Mouse (Mus musculus) adrenal gland, postnatal 4 days (tissue): ENCODE results near the gene Wiz. TPM values are rescaled to one million over a fixed set of nuclear protein-coding genes. Genes with fewer than 3 reads are reported as not detected.

Experiments
- microRNA-seq: library from miRNA; unstranded; fragments of <30 nt; microRNA quantifications from one replicate; pipeline ENCODE4 v1.2.0, GENCODE M21; 2021
- total RNA-seq, 2 experiments: library from RNA; stranded (reverse); gene quantifications; 2 replicates each; pipeline ENCODE4 v1.2.3; 2021

The Wiz gene
- total RNA-seq, 2 experiments from 2014 or later: 66.5 to 71.9 TPM

Small RNA genes within 50 kb of the gene (microRNA-seq; reads per million reads assigned to microRNA genes)
- gene Gm22201: not detected

Other genes with a start within 250 kb of the Wiz start
- gene Notch3, start 222.6 kb downstream of the Wiz start, total RNA-seq: 10 to 100 TPM; 24.4 to 26.7 TPM
- under 1 TPM in 1 of 2 experiments, not detected in 1; 0.28 TPM for gene Ephx3, start 199.9 kb downstream of the Wiz start, total RNA-seq
- 100 to 1,000 TPM; 119 to 139 TPM for gene Brd4, start 104.7 kb downstream of the Wiz start, total RNA-seq
- 100 to 1,000 TPM; 129 to 130 TPM for gene Akap8, start 68.2 kb downstream of the Wiz start, total RNA-seq
- 100 to 1,000 TPM; 157 to 160 TPM for gene Akap8l, start 38.8 kb downstream of the Wiz start, total RNA-seq
- 1 to 10 TPM in 1 of 2 experiments, under 1 TPM in 1; 0.96 to 1.5 TPM for gene Rasal3, start 14.1 kb upstream of the Wiz start, total RNA-seq
- 10 to 100 TPM in 1 of 2 experiments, under 1 TPM in 1; 0.31 to 10.5 TPM for gene Pglyrp2, start 34.7 kb upstream of the Wiz start, total RNA-seq
- gene Cyp4f39, start 63.3 kb upstream of the Wiz start, total RNA-seq: under 1 TPM in 1 of 2 experiments, not detected in 1; 0.67 TPM
- 10 to 100 TPM in 1 of 2 experiments, 1 to 10 TPM in 1; 9.8 to 12.7 TPM for gene Cyp4f17, start 116.6 kb upstream of the Wiz start, total RNA-seq
- gene Cyp4f16, start 147.1 kb upstream of the Wiz start, total RNA-seq: 10 to 100 TPM; 26.0 to 27.6 TPM
- gene Cyp4f37, start 231.9 kb upstream of the Wiz start, total RNA-seq: not detected